Mouse (Mus musculus): ENCODE data around the gene Apof. TPM values are rescaled to one million over a fixed set of nuclear protein-coding genes. Genes with fewer than 3 reads are reported as not detected.
"Not testable (repeated sequence)": the region's sequence is repeated elsewhere in the genome, so short reads cannot be mapped to it uniquely, and the experiment has no call there.

The Apof gene
- polyA plus RNA-seq, 1 experiment: not detected

- no peak overlapping the region for H3K27ac ChIP-seq (replicated peaks; ENCODE audit: low read depth, low read length)
- peaks cover 4% of the 10 kb centered on the region for H3K4me1 ChIP-seq (ENCODE audit: control insufficient read depth, insufficient read depth, insufficient read length, low read length)
- H3K4me3 ChIP-seq (ENCODE audit: insufficient read depth, low read depth, low read length): 0 out of 2 replicates have a peak overlapping the region, but pooled peaks have one; percentile 31
Observed at GRCm38 (mm10) chr10:128271883-128272282, 3.4 kb downstream of the Apof start.

GRCm38 (mm10) chr10:128272819-128273439 is 4.5 kb downstream of the Apof start:
- H3K4me1 ChIP-seq (ENCODE audit: control insufficient read depth, insufficient read depth, insufficient read length, low read length); H3K4me3 ChIP-seq (ENCODE audit: insufficient read depth, low read depth, low read length); H3K27ac ChIP-seq (replicated peaks; ENCODE audit: low read depth, low read length): not testable (repeated sequence)

GRCm38 (mm10) chr10:128275374-128275773 is 6.9 kb downstream of the Apof start:
- not testable (repeated sequence) for H3K4me3 ChIP-seq (ENCODE audit: insufficient read depth, low read depth, low read length); H3K27ac ChIP-seq (replicated peaks; ENCODE audit: low read depth, low read length); H3K4me1 ChIP-seq (ENCODE audit: control insufficient read depth, insufficient read depth, insufficient read length, low read length)

GRCm38 (mm10) chr10:128278158-128278557 is 9.7 kb downstream of the Apof start:
- Histone ChIP-seq H3K4me3 (ENCODE audit: insufficient read depth, low read depth, low read length) (no peak overlapping the region), H3K4me1 (ENCODE audit: control insufficient read depth, insufficient read depth, insufficient read length, low read length) (no peaks in the 10 kb centered on the region), H3K27ac (replicated peaks; ENCODE audit: low read depth, low read length) (no peak overlapping the region)

GRCm38 (mm10) chr10:128280943-128281342 is 12.5 kb downstream of the Apof start:
- Histone ChIP-seq H3K27ac (replicated peaks; ENCODE audit: low read depth, low read length) (no peak overlapping the region), H3K4me1 (ENCODE audit: control insufficient read depth, insufficient read depth, insufficient read length, low read length) (no peaks in the 10 kb centered on the region), H3K4me3 (ENCODE audit: insufficient read depth, low read depth, low read length) (no peak overlapping the region)

GRCm38 (mm10) chr10:128281682-128282081 is 13.2 kb downstream of the Apof start:
- Histone ChIP-seq H3K4me3 (ENCODE audit: insufficient read depth, low read depth, low read length) (no peak overlapping the region), H3K27ac (replicated peaks; ENCODE audit: low read depth, low read length) (no peak overlapping the region), H3K4me1 (ENCODE audit: control insufficient read depth, insufficient read depth, insufficient read length, low read length) (no peaks in the 10 kb centered on the region)

GRCm38 (mm10) chr10:128282886-128283450 is 14.5 kb downstream of the Apof start:
- Histone ChIP-seq H3K4me1 (ENCODE audit: control insufficient read depth, insufficient read depth, insufficient read length, low read length) (no peaks in the 10 kb centered on the region), H3K27ac (replicated peaks; ENCODE audit: low read depth, low read length) (no peak overlapping the region), H3K4me3 (ENCODE audit: insufficient read depth, low read depth, low read length) (no peak overlapping the region)

- H3K4me1 ChIP-seq (ENCODE audit: control insufficient read depth, insufficient read depth, insufficient read length, low read length): no peaks in the 10 kb centered on the region
- no peak overlapping the region for H3K27ac ChIP-seq (replicated peaks; ENCODE audit: low read depth, low read length)
- no peak overlapping the region for H3K4me3 ChIP-seq (ENCODE audit: insufficient read depth, low read depth, low read length)
Observed at GRCm38 (mm10) chr10:128283604-128284579, 15.4 kb downstream of the Apof start.

GRCm38 (mm10) chr10:128290594-128290993 is 22.1 kb downstream of the Apof start:
- H3K4me1 ChIP-seq (ENCODE audit: control insufficient read depth, insufficient read depth, insufficient read length, low read length); H3K27ac ChIP-seq (replicated peaks; ENCODE audit: low read depth, low read length); H3K4me3 ChIP-seq (ENCODE audit: insufficient read depth, low read depth, low read length): not testable (repeated sequence)

GRCm38 (mm10) chr10:128296370-128297090 is 28.1 kb downstream of the Apof start:
- no peak overlapping the region for H3K4me3 ChIP-seq (ENCODE audit: insufficient read depth, low read depth, low read length)
- no peak overlapping the region for H3K27ac ChIP-seq (replicated peaks; ENCODE audit: low read depth, low read length)
- peaks cover 4% of the 10 kb centered on the region; the same call in 1 of the 2 replicates for H3K4me1 ChIP-seq (ENCODE audit: control insufficient read depth, insufficient read depth, insufficient read length, low read length)

- Histone ChIP-seq H3K27ac (replicated peaks; ENCODE audit: low read depth, low read length) (no peak overlapping the region), H3K4me1 (ENCODE audit: control insufficient read depth, insufficient read depth, insufficient read length, low read length) (peaks cover 5% of the 10 kb centered on the region), H3K4me3 (ENCODE audit: insufficient read depth, low read depth, low read length) (no peak overlapping the region)
Observed at GRCm38 (mm10) chr10:128297221-128297620, 28.8 kb downstream of the Apof start.

GRCm38 (mm10) chr10:128297622-128298021 is 29.2 kb downstream of the Apof start:
- Histone ChIP-seq H3K27ac (replicated peaks; ENCODE audit: low read depth, low read length) (no peak overlapping the region), H3K4me3 (ENCODE audit: insufficient read depth, low read depth, low read length) (no peak overlapping the region), H3K4me1 (ENCODE audit: control insufficient read depth, insufficient read depth, insufficient read length, low read length) (peaks cover 9% of the 10 kb centered on the region)

- Histone ChIP-seq H3K4me1 (ENCODE audit: control insufficient read depth, insufficient read depth, insufficient read length, low read length) (peaks cover 9% of the 10 kb centered on the region), H3K4me3 (ENCODE audit: insufficient read depth, low read depth, low read length) (no peak overlapping the region), H3K27ac (replicated peaks; ENCODE audit: low read depth, low read length) (no peak overlapping the region)
Observed at GRCm38 (mm10) chr10:128298243-128298642, 29.8 kb downstream of the Apof start.

- Histone ChIP-seq H3K4me1 (ENCODE audit: control insufficient read depth, insufficient read depth, insufficient read length, low read length) (peaks cover 9% of the 10 kb centered on the region), H3K4me3 (ENCODE audit: insufficient read depth, low read depth, low read length) (no peak within 1 kb of the TSS), H3K27ac (replicated peaks; ENCODE audit: low read depth, low read length) (no peak within 1 kb of the TSS)
Observed at GRCm38 (mm10) chr10:128298702-128299171, 30.3 kb downstream of the Apof start, which contains the start of gene Il23a. Gene Il23a (minus strand): TSS chr10:128298752.

- Histone ChIP-seq H3K27ac (replicated peaks; ENCODE audit: low read depth, low read length) (peak overlapping the region; percentile 86), H3K4me3 (ENCODE audit: insufficient read depth, low read depth, low read length) (peak overlapping the region; percentile 62), H3K4me1 (ENCODE audit: control insufficient read depth, insufficient read depth, insufficient read length, low read length) (peaks cover 15% of the 10 kb centered on the region)
Observed at GRCm38 (mm10) chr10:128302357-128302756, 33.9 kb downstream of the Apof start.
